Mouse (Mus musculus) lung, embryonic 14.5 days (tissue): Measurements from ENCODE around the gene Gm4869. TPM values are rescaled to one million over a fixed set of nuclear protein-coding genes. Genes with fewer than 3 reads are reported as not detected.
"Not testable (repeated sequence)": the region's sequence is repeated elsewhere in the genome, so short reads cannot be mapped to it uniquely, and the experiment has no call there.

ENCODE experiments used
- ATAC-seq: fragments of 200-750 bp; cut with Nextera tagmentation; 2 replicates; pipeline ENCODE4 v1.8.0; 2017; ENCODE audit warnings: mild to moderate bottlenecking, moderate TSS enrichment, moderate library complexity; ENCODE audit not compliant: insufficient read depth
- DNase-seq: peaks from one replicate; pipeline ENCODE4 v3.0.0-alpha.2; 2015
- H3K27ac ChIP-seq: fragments of 300-500 bp; sonication (generic); 2 replicates; pipeline ENCODE4 v1.5.1; 2014; ENCODE audit warnings: low read depth, mild to moderate bottlenecking, moderate library complexity
- H3K27me3 ChIP-seq: fragments of 300-500 bp; sonication (generic); 2 replicates; pipeline ENCODE4 v1.6.1; 2014; ENCODE audit warnings: low read length, control low read depth; ENCODE audit not compliant: insufficient read depth
- H3K36me3 ChIP-seq: fragments of 300-500 bp; sonication (generic); 2 replicates; pipeline ENCODE4 v1.6.1; 2014; ENCODE audit warnings: control low read depth; ENCODE audit not compliant: insufficient read depth
- H3K4me1 ChIP-seq: fragments of 300-500 bp; sonication (generic); 2 replicates; pipeline ENCODE4 v1.6.1; 2014; ENCODE audit warnings: antibody characterized with exemption, control low read depth; ENCODE audit not compliant: insufficient read depth
- H3K4me2 ChIP-seq: fragments of 300-500 bp; sonication (generic); 2 replicates; pipeline ENCODE4 v1.6.1; 2014; ENCODE audit warnings: mild to moderate bottlenecking
- H3K4me3 ChIP-seq: fragments of 300-500 bp; sonication (generic); 2 replicates; pipeline ENCODE4 v1.5.1; 2014; ENCODE audit warnings: low read depth, low read length
- H3K9ac ChIP-seq: fragments of 300-500 bp; sonication (generic); 2 replicates; pipeline ENCODE4 v1.6.1; 2014
- H3K9me3 ChIP-seq: fragments of 300-500 bp; sonication (generic); 2 replicates; pipeline ENCODE4 v1.6.1; 2016; ENCODE audit warnings: low read depth, low read length, control low read depth
- CTCF ChIP-seq: IDR thresholded peaks from 2 replicates; pipeline ENCODE4 v1.5.1; 2016; ENCODE audit warnings: antibody characterized with exemption, low read depth
- WGBS: fragments of 180-500 bp; shearing (Covaris S2); extraction: QIAGEN DNeasy Blood & Tissue Kit; methylation state at CpG from one replicate; pipeline ENCODE4 v1.1.7; 2014; 5-methylcytosine and 5-hydroxymethylcytosine counted together
- polyA plus RNA-seq: library from polyadenylated mRNA; unstranded; fragments of >200 nt; fragmentation: Nextera tagmentation; extraction: Ambion mirVana; gene quantifications from 2 replicates; pipeline ENCODE4 v1.2.1, GENCODE M21; 2014

Gene Gm4869
- polyA plus RNA-seq, 1 experiment from 2014 or later, result not detected

GRCm38 (mm10) chr5:140501982-140502836 lies 56.8 kb downstream of the Gm4869 start:
- Histone ChIP-seq H3K9ac (peak overlapping the region; percentile 51), H3K27me3 (no peaks in the 10 kb centered on the region), H3K36me3 (no peaks in the 10 kb centered on the region), H3K9me3 (no peaks in the 10 kb centered on the region), H3K4me2 (peak overlapping the region; percentile 59), H3K4me3 (peak overlapping the region; percentile 14), H3K4me1 (peaks cover 12% of the 10 kb centered on the region), H3K27ac (peak overlapping the region; percentile 48; the same call in 1 of the 2 replicates)
- no peak for ATAC-seq
- peak; percentile 44 for DNase-seq
- TF ChIP-seq CTCF, result no peak
- WGBS, result 18% methylated on average over 14 of the region's 14 CpGs

GRCm38 (mm10) chr5:140502925-140503324 lies 57.5 kb downstream of the Gm4869 start:
- DNase-seq, result peak; percentile 72
- under 1% methylated on average over 12 of the region's 12 CpGs for WGBS
- not testable (repeated sequence) for H3K9me3 ChIP-seq, H3K36me3 ChIP-seq, H3K27me3 ChIP-seq
- Histone ChIP-seq H3K4me1 (peaks cover 16% of the 10 kb centered on the region), H3K27ac (peak overlapping the region; percentile 48; the same call in 1 of the 2 replicates), H3K9ac (peak overlapping the region; percentile 51; the same call in 1 of the 2 replicates), H3K4me2 (peak overlapping the region; percentile 59), H3K4me3 (peak overlapping the region; percentile 14)
- ATAC-seq, result peak; percentile 9; the same call in 1 of the 2 replicates

- ATAC-seq (peak; percentile 91), DNase-seq (peak; percentile 100)
- Histone ChIP-seq H3K27ac (peak within 1 kb of the TSS; percentile 40; the same call in 1 of the 2 replicates), H3K4me3 (peak within 1 kb of the TSS; percentile 68), H3K9me3 (no peaks in the 10 kb centered on the region), H3K4me2 (peak within 1 kb of the TSS; percentile 89), H3K9ac (peak within 1 kb of the TSS; percentile 69), H3K36me3 (no peaks in the 10 kb centered on the region), H3K27me3 (no peaks in the 10 kb centered on the region), H3K4me1 (peaks cover 16% of the 10 kb centered on the region)
- TF ChIP-seq CTCF, result 0 out of 2 replicates have a peak, but pooled peaks have one; percentile 4
- WGBS, result under 1% methylated on average over 38 of the region's 38 CpGs
These were observed 59.8 kb downstream of the Gm4869 start, which contains the start of gene Chst12 for GRCm38 (mm10) chr5:140505208-140505780. Gene Chst12, plus strand, starts transcription at chr5:140505550.

GRCm38 (mm10) chr5:140506096-140506794 lies 60.8 kb downstream of the Gm4869 start:
- WGBS, result 23% methylated on average over 22 of the region's 22 CpGs
- Histone ChIP-seq H3K4me1 (peaks cover 16% of the 10 kb centered on the region), H3K9ac (peak overlapping the region; percentile 69), H3K9me3 (no peaks in the 10 kb centered on the region), H3K36me3 (no peaks in the 10 kb centered on the region), H3K4me2 (peak overlapping the region; percentile 89), H3K27ac (no peak overlapping the region), H3K4me3 (peak overlapping the region; percentile 68), H3K27me3 (no peaks in the 10 kb centered on the region)
- peak; percentile 49 for DNase-seq
- peak; percentile 5; the same call in 1 of the 2 replicates for ATAC-seq
- TF ChIP-seq CTCF, result no peak

- Histone ChIP-seq H3K36me3 (no peaks in the 10 kb centered on the region), H3K27ac (no peak overlapping the region), H3K9ac (no peak overlapping the region), H3K27me3 (no peaks in the 10 kb centered on the region), H3K4me1 (peaks cover 13% of the 10 kb centered on the region), H3K4me3 (peak overlapping the region; percentile 3; the same call in 1 of the 2 replicates), H3K9me3 (no peaks in the 10 kb centered on the region), H3K4me2 (0 out of 2 replicates have a peak overlapping the region, but pooled peaks have one; percentile 89)
- DNase-seq (no peak), ATAC-seq (no peak)
- TF ChIP-seq CTCF, result 0 out of 2 replicates have a peak, but pooled peaks have one; percentile 4
- 81% methylated on average over 14 of the region's 14 CpGs for whole genome bisulfite sequencing
These were observed 62.2 kb downstream of the Gm4869 start for GRCm38 (mm10) chr5:140507466-140508208.

GRCm38 (mm10) chr5:140508686-140509085 lies 63.2 kb downstream of the Gm4869 start:
- Histone ChIP-seq H3K9me3 (no peaks in the 10 kb centered on the region), H3K4me2 (peak overlapping the region; percentile 44), H3K4me3 (no peak overlapping the region), H3K27ac (peak overlapping the region; percentile 60; the same call in 1 of the 2 replicates), H3K4me1 (peaks cover 8% of the 10 kb centered on the region), H3K27me3 (no peaks in the 10 kb centered on the region), H3K36me3 (no peaks in the 10 kb centered on the region), H3K9ac (peak overlapping the region; percentile 16)
- ATAC-seq (0 out of 2 replicates have a peak, but pooled peaks have one; percentile 4), DNase-seq (peak; percentile 80)
- no peak for TF ChIP-seq CTCF
- 25% methylated on average over 8 of the region's 8 CpGs for WGBS
